Mouse (Mus musculus): ENCODE measurements around the gene Agrn. TPM values are rescaled to one million over a fixed set of nuclear protein-coding genes. Genes with fewer than 3 reads are reported as not detected.
"Not testable (repeated sequence)": the region's sequence is repeated elsewhere in the genome, so short reads cannot be mapped to it uniquely, and the experiment has no call there.

Agrn gene
- polyA plus RNA-seq, 3 experiments from 2014 or later = 2.2 to 4.3 (median 4.2) TPM

DNA sequence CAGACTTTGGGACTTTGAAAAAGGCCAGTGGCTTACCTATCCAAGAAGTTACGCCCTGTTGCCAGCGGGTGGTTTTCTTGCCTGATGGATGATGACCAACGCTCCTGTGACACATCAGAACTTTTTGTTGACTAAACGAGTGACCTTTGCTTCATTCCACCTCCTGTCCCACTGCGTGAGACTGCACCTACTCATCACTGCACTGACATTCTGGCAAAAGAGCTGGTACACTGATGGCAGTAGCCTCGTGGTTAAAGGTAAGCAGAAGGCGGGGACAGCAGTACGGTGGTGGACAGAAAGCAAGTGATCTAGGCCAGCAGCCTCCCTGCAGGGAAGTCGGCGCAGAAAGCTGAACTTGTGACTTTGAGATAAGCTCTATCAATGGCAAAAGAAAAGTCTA, 46.4 kb downstream of the Agrn start:
- ATAC-seq = not testable (repeated sequence)

DNA sequence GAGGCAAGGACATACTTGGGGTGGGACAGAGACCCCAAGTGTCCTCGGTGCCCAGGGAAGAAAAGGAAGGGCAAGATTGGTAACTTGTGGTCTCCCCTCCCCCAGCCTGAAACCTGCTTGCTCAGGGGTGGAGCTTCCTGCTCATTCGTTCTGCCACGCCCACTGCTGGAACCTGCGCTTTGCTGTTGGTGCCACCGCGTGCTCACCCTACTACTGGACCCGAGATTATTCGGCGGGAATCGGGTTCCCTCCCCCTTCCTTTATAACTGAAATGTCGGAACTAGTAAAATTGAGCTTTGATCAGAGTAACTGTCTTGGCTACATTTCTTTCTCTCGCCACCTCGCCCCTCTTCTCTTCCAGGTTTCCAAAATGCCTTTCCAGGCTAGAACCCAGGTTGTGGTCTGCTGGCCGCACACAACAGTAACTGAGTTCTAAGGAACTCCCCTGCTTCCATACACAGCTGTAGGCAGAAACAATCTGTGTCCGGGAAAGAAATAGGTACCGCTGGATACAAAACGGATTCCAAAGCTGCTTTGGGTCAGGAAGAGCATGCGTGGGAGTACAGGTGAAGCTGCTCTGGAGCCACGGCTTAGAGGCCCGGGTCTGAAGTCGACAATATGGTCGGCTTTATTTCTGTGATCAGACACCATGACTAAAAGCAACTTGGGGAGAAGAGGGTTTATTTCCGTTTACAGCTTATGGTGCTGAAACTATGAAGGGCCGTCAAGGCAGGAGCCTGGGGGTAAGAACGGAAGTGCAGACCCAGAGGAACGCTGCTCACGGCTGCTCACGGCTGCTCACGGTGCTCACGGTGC, 60.8 kb downstream of the Agrn start:
- no peak for ATAC-seq

DNA sequence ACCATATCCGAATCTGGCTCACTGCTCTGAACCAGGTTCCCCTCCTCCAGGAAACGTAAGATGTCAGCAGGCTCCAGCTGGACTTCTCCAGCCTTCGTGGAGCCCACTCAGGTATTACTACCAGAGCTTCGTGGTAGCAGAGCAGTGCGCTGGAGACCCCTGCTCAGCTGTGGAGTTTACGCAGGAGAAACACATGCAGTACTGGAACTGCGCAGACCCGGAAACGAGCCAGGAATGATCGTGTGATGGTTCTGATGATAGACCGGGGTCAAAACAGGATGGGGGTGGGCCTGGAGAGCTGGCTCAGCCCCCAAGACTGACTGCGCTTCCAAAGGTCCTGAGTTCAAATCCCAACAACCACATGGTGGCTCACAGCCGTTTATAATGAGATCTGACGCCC, 61.5 kb downstream of the Agrn start:
- no peak for ATAC-seq

DNA sequence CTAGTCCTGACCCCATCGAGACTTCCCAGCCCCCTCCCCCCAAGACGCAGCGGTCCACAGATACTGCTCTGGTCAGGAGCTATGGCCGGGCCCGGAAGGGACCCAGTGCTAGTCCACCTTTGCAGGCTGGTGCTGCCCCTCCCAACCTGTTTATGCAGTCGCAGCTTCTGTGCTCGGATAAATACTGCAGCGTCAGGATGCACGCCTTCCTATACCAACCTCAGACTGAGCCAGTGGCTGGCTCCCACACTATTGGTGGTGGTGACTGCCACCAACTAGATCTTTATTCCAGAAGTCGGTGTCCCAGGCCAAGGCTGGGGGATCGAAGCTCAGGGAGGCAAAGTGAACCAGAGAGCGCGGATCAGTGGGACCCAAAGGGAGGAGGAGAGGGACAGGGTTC, 62.2 kb downstream of the Agrn start:
- ATAC-seq = no peak

DNA sequence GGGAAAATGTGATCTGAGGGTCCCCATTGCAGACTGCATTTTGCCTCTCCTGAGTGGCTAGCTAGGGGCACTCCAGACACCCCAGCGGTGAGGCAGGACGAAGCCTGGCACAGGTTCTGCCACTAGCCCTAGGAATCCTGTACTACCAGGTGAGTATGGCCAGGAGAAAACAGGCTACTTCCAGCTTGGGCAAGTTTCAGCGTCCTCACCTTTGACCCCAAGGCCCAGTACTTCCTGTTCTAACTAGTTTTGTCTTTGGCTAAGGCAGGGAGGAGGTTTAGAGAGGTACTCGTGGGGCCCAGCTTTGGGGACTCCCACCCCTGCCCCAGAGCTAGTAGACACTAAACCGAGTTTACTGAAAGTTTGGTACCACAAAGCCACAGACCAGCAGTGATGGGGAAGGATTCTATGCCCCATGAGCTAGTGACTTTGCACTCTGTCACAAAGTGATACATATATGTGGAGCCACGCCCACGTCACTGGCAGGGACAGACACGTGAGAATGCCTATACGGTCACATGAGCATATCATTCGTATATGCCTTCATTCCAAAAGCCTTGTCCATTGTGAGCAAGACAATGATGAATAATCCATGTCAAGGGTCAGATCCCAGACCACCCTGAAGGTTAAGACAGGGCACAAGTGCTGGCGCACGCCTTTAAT, 63.2 kb downstream of the Agrn start:
- ATAC-seq = no peak

DNA sequence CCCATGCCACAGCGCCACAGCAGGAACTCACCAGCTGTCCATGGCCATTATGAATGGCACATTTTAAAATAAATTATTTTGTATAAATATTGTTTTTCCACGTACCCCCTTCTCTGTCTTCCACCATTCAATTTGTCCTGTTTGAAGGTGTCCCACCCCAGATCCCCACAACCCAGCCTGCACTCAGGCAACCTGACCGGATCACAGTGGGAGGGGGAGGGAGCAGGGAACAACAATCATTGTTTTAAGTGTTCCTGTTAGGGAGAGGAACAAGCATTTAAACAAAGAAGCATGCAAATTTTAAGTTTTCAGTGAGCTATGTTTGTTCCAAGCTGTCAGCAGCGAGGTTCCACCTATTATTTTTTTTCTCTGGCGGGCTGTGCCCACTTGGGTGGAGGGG, 64.0 kb downstream of the Agrn start:
- ATAC-seq = no peak

DNA sequence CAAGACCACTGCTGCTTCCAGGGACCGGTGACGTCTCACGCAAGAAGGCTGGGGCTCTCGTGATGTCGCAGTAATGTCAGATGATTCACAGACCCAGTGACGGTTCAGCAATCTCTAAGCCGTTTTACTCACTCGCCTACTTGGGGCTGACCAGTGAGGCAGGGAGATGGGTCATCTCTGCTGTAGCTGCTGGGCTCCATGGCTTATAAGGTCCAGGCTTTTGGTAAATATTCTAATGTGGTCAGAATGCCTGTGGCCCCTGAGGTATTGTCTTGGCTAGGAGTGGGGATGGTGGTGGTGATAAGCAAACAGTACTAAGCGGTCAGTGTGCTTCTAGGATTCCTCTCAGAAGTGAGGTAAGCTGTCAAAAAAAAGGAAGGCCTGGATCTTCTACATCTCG, 66.3 kb downstream of the Agrn start:
- ATAC-seq = no peak

DNA sequence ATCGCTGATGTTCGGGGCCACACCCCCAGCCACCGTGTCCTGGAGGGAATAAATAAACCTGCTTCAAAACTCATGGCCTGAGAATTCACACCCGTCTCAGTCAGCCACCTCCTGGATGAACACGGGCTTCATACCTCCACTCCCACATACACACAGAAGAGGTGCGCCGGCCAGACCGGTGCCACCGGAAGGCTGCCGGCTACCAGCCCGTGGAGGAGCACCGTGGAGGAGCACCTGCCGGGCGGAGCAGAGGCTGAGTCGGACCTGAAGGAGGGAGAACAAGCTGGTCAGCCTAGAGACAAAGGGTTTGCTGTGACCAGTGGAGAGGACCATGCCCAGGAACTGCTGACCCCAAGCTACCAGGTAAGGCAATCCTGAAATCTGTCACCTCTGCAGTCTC, 66.9 kb downstream of the Agrn start, which contains the start of gene Rnf223:
TSS of gene Rnf223 (plus strand) at position 78 of the 400 bp plus-strand sequence.
- ATAC-seq = no peak

DNA sequence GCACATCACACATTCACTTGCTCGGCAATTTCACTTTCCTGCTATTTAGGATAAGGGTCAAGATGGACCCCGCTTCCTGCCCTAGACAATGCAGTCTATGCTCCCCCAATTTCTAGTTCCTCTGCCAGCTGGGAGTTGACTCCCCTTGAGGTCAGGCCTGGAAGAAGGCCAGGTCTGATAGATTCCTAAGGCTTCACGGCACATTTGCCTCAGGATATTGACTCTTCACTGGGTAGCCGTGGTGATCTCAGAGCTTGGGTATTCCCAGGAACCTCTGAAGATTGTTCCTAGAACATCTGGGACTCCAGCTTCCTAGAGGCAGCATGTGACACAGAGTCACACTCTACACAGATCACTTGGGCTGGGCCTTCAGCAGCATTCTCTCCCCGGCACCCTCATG, 68.5 kb downstream of the Agrn start:
- no peak for ATAC-seq

DNA sequence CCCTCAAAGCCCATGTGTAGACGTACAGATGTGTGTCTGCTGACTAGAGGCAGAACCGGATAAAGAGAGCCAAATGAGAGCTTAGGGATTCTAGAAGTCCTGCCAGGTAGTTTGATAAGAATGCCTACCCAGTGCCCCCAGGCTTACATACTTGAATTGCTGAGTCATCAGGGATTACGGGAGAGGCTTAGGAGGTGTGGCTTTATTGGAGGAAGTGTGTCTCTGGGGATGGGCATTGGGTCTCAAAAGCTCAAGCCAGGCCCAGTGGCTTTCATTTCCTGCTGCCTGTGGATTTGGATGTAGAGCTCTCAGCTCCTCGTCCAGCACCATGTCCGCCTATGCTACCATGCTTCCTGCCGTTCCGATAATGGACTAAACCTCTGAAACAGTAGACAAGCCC, 70.4 kb downstream of the Agrn start:
- no peak for ATAC-seq

DNA sequence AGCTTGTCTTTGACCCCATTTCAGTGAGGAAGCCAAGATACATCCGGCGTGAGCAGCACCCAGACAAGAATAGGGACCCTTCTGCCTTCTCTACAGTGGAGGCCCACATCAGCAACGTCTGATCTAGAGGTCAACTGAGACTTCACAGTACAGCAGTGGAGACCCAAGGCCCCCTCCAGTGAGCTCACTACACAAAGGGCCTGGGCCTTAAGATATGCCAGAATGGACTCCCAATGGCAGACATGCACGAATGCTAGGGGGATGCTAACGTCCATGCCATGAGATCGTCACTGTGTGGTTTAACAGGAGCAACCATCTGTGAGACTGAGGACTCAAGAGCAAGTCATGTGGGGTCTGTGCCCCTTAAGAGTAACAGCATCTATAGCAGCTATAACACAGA, 71.9 kb downstream of the Agrn start:
- ATAC-seq = no peak

DNA sequence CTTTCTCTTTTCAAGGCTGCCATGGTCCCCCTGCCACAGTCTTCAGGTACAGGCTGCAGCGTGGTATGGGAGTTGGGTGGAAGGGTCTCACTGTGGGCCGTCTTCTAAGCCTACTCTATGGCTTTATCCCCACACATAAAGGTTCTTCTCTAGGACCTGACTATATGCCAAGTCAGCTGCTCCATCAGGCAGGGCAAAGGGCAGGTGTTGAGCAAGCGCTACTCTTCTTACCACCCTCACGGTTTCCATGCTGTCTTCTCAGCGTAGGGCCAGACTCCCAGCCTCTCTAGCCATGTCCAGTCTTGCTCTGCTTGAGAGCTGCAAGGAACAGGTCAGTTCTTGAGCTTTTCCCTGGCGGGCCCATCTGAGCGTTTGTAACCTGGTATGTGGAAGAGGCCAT, 73.2 kb downstream of the Agrn start:
- ATAC-seq = no peak

Other genes starting within 250 kb of the Agrn start
- 1 to 10 TPM; 3.0 to 6.9 (median 5.6) TPM for gene C1qtnf12, start 235.2 kb downstream of the Agrn start, polyA plus RNA-seq (2017; shearing (Covaris generic))
- gene B3galt6, start 204.8 kb downstream of the Agrn start, polyA plus RNA-seq (2017; shearing (Covaris generic)) = 1 to 10 TPM in 1 of 3 experiments, under 1 TPM in 2; 0.63 to 1.0 (median 0.90) TPM
- 100 to 1,000 TPM; 489 to 506 (median 496) TPM for gene Sdf4, start 204.6 kb downstream of the Agrn start, polyA plus RNA-seq (2017; shearing (Covaris generic))
- gene Tnfrsf4, start 183.6 kb downstream of the Agrn start, polyA plus RNA-seq (2017; shearing (Covaris generic)) = 100 to 1,000 TPM; 682 to 810 (median 720) TPM
- gene Tnfrsf18, start 171.3 kb downstream of the Agrn start, polyA plus RNA-seq (2017; shearing (Covaris generic)) = 100 to 1,000 TPM; 603 to 779 (median 637) TPM
- gene Ttll10, start 138.1 kb downstream of the Agrn start, polyA plus RNA-seq (2017; shearing (Covaris generic)) = 1 to 10 TPM in 1 of 3 experiments, under 1 TPM in 2; 0.26 to 1.1 (median 0.55) TPM
- gene 9430015G10Rik, start 87.5 kb downstream of the Agrn start, polyA plus RNA-seq (2017; shearing (Covaris generic)) = 10 to 100 TPM in 2 of 3 experiments, 1 to 10 TPM in 1; 8.6 to 32.7 (median 20.0) TPM
- not detected for gene Rnf223, start 67.0 kb downstream of the Agrn start, polyA plus RNA-seq (2017; shearing (Covaris generic))
- 10 to 100 TPM; 34.7 to 48.9 (median 41.6) TPM for gene Isg15, start 3.3 kb upstream of the Agrn start, polyA plus RNA-seq (2017; shearing (Covaris generic))
- gene AW011738, start 5.8 kb upstream of the Agrn start, polyA plus RNA-seq (2017; shearing (Covaris generic)) = 1 to 10 TPM; 2.9 to 5.3 (median 3.2) TPM
- gene Perm1, start 18.4 kb upstream of the Agrn start, polyA plus RNA-seq (2017; shearing (Covaris generic)) = under 1 TPM; 0.55 to 0.90 (median 0.74) TPM
- 10 to 100 TPM in 1 of 3 experiments, 1 to 10 TPM in 2; 4.3 to 11.0 (median 8.1) TPM for gene Plekhn1, start 37.4 kb upstream of the Agrn start, polyA plus RNA-seq (2017; shearing (Covaris generic))
- gene Noc2l, start 38.5 kb upstream of the Agrn start, polyA plus RNA-seq (2017; shearing (Covaris generic)) = 10 to 100 TPM; 11.2 to 16.2 (median 15.7) TPM
- gene Samd11, start 58.2 kb upstream of the Agrn start, polyA plus RNA-seq (2017; shearing (Covaris generic)) = 1 to 10 TPM; 2.5 to 4.0 (median 3.2) TPM
- gene Vmn2r-ps159, start 133.6 kb upstream of the Agrn start, polyA plus RNA-seq (2017; shearing (Covaris generic)) = not detected

Measured in inflammation-experienced regulatory T-cells, adult 6 months (primary cell).